Mouse (Mus musculus) layer of hippocampus, postnatal 14 days (tissue): ENCODE data around the gene Abtb1. TPM values are rescaled to one million over a fixed set of nuclear protein-coding genes. Genes with fewer than 3 reads are reported as not detected.

Experiments
- DNase-seq, 2 experiments: peaks; one replicate each; pipeline ENCODE4 v3.0.0; 2021 to 2022; ENCODE audit warnings: low spot score in 2 of 2, mixed read lengths in 1 of 2
- total RNA-seq, 2 experiments: library from RNA; stranded (reverse); gene quantifications; 2 replicates each; pipeline ENCODE4 v1.2.3; 2021

The Abtb1 gene
- total RNA-seq, 2 experiments from 2014 or later: 25.8 to 32.1 TPM

- peak in 1 of 2 experiments; percentile 60 for DNase-seq
Observed at GRCm38 (mm10) chr6:88831456-88831855, 10.3 kb downstream of the Abtb1 start.

GRCm38 (mm10) chr6:88830112-88830702, 11.6 kb downstream of the Abtb1 start:
- DNase-seq: no peak

- no peak for DNase-seq
Observed at GRCm38 (mm10) chr6:88829579-88829978, 12.2 kb downstream of the Abtb1 start.

GRCm38 (mm10) chr6:88828206-88829009, 13.4 kb downstream of the Abtb1 start:
- no peak for DNase-seq

GRCm38 (mm10) chr6:88827395-88828205, 14.2 kb downstream of the Abtb1 start:
- DNase-seq: no peak

- no peak for DNase-seq
Observed at GRCm38 (mm10) chr6:88826965-88827364, 14.8 kb downstream of the Abtb1 start.

- DNase-seq: peak; percentile 73 to 76
Observed at GRCm38 (mm10) chr6:88826545-88826944, 15.2 kb downstream of the Abtb1 start.

- no peak for DNase-seq
Observed at GRCm38 (mm10) chr6:88826088-88826487, 15.7 kb downstream of the Abtb1 start.

GRCm38 (mm10) chr6:88824183-88824582, 17.6 kb downstream of the Abtb1 start:
- DNase-seq: no peak

- no peak for DNase-seq
Observed at GRCm38 (mm10) chr6:88821901-88822300, 19.9 kb downstream of the Abtb1 start.

- DNase-seq: no peak
Observed at GRCm38 (mm10) chr6:88821294-88821693, 20.5 kb downstream of the Abtb1 start.

GRCm38 (mm10) chr6:88820853-88821252, 20.9 kb downstream of the Abtb1 start:
- DNase-seq: no peak

- no peak for DNase-seq
Observed at GRCm38 (mm10) chr6:88816913-88817312, 24.9 kb downstream of the Abtb1 start.

GRCm38 (mm10) chr6:88815489-88815888, 26.3 kb downstream of the Abtb1 start:
- DNase-seq: no peak

GRCm38 (mm10) chr6:88815036-88815435, 26.7 kb downstream of the Abtb1 start:
- DNase-seq: no peak

GRCm38 (mm10) chr6:88813832-88814231, 28.0 kb downstream of the Abtb1 start:
- no peak for DNase-seq

GRCm38 (mm10) chr6:88812886-88813285, 28.9 kb downstream of the Abtb1 start:
- DNase-seq: peak in 1 of 2 experiments; percentile 71

- no peak for DNase-seq
Observed at GRCm38 (mm10) chr6:88811880-88812400, 29.8 kb downstream of the Abtb1 start.

- no peak for DNase-seq
Observed at GRCm38 (mm10) chr6:88811396-88811795, 30.4 kb downstream of the Abtb1 start.

GRCm38 (mm10) chr6:88810291-88810690, 31.5 kb downstream of the Abtb1 start:
- DNase-seq: no peak
